Mouse (Mus musculus) lung, adult 18-20 months (tissue): ENCODE results near the gene Iqschfp.
"Not testable (repeated sequence)": the region's sequence is repeated elsewhere in the genome, so short reads cannot be mapped to it uniquely, and the experiment has no call there.

Experiments used
- DNase-seq, 2 experiments: peaks; one replicate each; pipeline ENCODE4 v3.0.0; 2022; ENCODE audit warnings: mixed read lengths in 2 of 2

Iqschfp gene

GRCm38 (mm10) chr3:68077406-68077805, 185.4 kb downstream of the Iqschfp start:
- no peak for DNase-seq

DNA sequence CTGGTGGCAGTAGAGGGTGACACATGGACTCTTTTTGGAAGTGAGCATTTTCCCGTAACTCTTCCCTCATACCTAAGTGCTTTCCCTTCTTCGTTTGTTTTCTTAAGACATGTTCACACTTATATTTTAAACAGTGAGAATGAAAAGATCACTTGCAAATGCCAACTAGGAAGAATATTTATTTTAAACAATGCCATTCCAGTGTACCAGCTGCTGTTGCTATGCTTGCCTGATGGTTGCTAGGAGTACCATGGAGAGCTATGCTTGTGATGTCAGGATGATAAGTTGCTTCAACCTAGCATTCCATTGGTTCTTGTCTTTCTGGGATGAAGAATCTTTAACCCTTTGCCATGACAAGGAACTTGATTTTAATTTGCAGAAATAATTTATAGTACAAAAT, 193.0 kb downstream of the Iqschfp start:
- DNase-seq = no peak

- no peak for DNase-seq
These were observed 200.1 kb downstream of the Iqschfp start for GRCm38 (mm10) chr3:68092108-68092507.

DNA sequence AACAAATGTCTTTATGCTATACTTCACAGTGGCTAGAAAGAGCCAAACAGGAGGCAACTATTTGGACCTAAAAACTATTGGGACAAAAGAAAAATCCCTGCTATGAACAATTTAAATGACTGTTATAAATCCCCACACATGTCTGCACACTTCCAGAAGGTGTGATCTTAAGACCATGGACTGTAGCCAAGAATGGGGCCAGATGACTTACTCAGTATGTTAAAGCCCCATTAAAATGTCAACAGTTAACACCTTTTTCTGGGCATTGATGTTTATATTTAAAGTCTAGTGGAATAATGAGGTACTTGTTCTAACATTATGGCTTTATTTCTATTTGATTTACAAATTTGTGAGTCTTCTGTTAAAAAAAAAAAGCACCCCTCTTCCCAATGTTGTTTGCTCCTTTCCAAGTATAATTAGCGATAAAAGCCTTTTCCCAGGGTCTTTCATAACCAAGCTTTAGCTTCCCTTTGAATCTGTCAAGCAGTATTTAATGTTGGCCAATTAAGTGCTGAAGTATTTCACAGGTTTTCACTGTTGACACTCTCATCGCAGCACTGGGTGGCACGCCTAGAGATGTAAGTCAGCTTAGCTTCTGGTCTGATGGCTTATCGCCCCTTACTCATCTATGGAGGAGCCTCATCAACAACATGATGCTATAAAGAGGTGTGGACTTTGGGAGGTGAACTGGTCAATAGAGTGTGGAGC, 204.8 kb downstream of the Iqschfp start:
- DNase-seq = no peak

DNA sequence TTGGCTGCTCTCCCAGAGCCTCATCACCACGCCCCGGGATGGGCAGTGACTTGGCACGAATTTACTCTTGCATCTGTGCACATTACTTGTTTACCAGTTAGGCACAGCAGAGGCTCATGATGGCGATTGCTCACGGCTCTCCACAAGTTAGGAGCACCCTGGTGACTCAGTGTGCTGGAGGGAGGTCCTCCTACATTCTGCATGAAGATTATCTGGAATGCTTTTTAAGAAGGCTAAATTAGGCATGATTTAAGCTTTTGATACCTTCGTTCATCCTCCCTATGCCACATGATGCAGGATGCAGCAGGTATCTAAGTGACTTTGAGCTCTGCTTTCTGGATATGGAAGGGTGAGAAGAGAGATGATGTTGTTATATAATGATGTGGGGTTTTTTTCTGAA, 207.5 kb downstream of the Iqschfp start:
- DNase-seq = not testable (repeated sequence)

DNA sequence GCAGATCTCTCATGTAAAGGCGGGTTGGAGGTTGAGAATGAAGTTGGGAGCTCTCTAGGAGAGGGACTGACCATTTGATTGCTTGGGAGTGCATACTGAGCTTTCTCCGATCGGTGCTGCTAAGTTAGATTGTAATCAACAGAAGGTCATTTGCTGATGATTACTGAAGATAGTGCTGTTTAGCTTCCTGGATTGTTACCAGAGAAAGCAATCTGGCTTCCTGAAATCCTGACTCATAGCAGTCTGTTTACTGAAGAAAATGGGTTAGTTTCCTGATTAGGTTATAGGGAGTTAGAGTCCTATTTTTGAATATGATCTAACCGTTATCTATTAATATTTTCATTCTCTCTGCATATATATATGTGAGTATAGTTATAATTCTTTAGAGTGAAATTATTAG, 209.3 kb downstream of the Iqschfp start:
- DNase-seq = no peak

GRCm38 (mm10) chr3:68105081-68105685, 213.2 kb downstream of the Iqschfp start:
- no peak for DNase-seq

DNA sequence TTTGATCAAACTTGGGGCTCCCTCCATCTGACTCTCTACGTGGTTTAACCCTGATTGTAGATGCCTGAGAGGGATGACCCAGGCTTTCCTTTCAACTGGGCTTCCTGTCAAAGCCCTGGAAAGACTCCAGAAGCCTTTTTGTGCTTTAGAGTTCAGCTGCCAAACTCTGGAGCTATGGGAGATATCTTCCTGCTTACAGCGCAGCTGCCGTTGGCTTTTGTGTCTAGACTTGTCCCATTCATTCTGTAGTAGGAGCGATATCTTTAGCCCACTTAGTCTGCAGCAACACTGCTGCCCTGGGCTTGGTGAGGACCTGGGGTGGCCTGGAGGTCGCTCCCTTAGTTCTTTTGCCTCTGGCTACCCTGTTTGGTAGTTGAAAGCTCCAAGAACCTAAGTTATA, 229.3 kb downstream of the Iqschfp start:
- DNase-seq = no peak

DNA sequence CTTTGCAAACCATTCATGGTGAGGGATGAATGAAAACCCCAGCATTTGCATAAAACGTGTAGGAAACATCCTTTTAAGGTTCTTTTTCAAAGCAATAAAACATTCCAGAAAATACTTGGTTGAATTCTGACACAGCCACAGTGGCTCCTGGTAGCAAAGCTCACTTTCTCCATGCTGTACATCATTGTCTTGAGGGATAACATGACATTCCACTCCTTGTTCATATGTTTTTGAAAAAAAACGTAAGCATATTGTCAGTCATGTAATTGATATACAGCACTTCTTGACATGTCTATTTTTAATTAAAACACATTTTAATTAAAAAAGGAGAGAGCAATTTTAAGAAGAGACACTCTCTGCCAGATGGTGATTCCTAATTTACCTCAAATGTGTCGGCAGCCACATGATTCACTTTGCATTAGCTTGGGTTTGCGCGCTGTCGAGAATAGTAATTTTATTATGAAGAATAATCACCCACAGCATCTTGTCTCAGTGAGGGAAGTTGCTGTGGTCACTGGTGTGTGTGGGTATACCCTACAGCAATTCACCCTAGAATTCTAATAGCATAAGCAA, 234.3 kb downstream of the Iqschfp start:
- no peak for DNase-seq

- no peak for DNase-seq
These were observed 238.4 kb downstream of the Iqschfp start for GRCm38 (mm10) chr3:68130386-68130785.

DNA sequence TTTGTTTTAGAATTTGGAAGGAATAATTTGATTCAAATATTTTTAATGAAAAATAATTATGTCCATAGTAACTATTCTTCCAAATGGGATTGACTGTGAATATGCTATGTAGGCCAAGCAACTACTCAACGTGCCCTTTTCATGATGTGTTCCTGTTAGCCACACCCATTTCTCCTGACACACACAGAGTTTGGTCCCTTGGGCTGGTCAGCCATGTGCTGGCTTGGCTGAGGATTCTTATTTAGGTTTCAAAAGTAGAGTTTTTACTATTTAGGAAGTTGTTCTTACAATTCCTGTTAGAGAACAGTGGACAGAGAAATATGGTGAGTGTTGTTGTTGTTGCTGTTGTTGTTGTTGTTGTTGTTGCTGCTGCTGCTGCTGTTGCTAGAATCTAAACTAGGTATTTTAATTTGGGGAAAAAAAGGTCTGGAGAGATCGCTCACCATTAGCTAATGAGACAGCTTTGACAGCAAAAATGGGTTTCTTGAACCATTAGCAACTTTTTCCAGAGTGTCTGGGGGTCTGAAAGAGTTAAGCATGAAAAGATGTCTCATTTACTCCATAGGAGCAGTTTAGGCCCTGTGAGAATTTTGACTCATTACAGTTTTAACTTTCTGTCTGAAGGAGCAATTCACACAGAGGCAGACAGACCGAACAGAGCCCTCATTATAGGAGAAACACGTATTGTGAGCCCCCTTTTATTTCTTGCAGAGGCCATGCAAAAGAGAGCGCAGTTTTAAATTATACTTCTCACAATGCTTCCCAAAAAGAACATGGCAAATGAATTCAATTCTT, 247.0 kb downstream of the Iqschfp start:
- DNase-seq = no peak

DNA sequence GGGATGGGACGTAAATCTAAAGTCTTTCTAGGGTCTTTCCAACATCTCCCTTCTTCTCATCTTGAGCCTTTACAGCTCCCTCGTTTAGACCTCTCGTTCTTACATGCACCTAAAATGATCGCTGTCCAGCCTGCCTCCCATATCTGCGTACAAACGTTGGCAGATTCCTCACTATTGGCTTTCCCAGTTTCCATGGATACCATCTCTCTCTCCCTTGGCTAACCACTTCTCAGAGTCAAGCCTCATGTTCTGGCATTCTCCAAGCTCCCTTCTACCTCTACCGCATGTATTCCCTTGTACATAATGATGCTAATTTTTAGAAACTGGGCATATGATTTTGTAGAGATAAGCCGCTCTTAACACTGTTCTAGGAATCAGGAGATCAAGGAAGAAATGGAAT, 258.7 kb downstream of the Iqschfp start:
- no peak for DNase-seq

GRCm38 (mm10) chr3:68160175-68160574, 268.1 kb downstream of the Iqschfp start:
- DNase-seq = no peak

DNA sequence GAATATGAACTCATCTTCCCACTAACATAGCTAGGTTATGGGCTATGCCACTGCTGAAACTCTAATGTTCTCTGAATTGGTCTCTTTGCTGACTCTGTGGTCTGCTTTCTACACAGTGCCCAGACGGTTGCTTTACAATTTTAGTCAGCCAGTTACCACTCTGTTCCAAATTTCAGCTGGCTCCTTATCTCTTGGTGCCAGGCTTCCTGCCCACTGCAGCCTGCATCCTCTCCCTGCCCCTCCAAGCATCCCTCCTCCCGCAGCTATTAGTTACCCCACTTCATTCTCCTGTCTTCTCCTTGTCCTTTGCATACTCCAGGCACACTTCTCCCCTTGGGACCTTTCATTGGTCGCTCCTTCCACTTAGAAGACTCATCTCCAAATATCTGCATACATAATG, 268.7 kb downstream of the Iqschfp start:
- DNase-seq = no peak

- DNase-seq = no peak
These were observed 286.2 kb downstream of the Iqschfp start for GRCm38 (mm10) chr3:68178248-68178647.

- no peak for DNase-seq
These were observed 295.4 kb downstream of the Iqschfp start for GRCm38 (mm10) chr3:68187471-68187870.

DNA sequence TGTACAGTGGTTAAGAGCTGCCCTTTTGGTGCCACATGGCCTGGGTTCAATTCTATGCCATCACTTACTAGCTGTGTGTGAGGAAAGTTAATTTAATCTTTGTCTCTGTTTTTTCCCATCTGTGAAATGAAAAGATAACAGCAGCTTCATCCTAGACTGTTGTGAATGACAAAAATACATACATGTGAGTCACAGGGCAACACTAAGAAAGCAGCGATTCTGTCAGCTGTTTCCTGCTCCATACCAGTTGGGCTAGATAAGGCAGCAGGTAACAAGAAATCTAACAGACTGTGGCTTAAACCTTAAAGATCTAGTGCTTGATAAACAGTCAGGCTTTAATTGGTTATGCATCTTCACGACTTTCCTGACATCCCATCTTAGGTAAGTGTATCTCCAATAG, 297.1 kb downstream of the Iqschfp start:
- no peak for DNase-seq

- DNase-seq = no peak
These were observed 304.9 kb downstream of the Iqschfp start for GRCm38 (mm10) chr3:68196933-68197332.

DNA sequence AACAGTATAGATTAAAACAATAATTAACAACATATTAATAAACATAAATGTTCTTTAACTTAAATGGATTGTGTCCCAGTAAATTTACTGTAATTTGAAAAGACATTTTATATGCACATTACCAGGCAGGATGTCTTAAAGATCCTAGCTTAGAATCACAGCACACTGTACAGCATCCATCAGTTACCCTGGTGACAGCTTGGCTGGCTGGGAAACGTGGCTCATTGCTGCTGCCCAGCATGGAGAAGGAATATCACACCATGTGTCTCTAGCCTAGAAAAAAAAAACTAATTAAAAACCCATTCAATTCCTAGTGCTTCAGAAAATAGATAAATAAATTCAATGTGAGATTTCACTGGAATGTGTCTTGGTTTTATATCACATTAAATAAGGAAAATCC, 309.2 kb downstream of the Iqschfp start:
- DNase-seq = no peak

DNA sequence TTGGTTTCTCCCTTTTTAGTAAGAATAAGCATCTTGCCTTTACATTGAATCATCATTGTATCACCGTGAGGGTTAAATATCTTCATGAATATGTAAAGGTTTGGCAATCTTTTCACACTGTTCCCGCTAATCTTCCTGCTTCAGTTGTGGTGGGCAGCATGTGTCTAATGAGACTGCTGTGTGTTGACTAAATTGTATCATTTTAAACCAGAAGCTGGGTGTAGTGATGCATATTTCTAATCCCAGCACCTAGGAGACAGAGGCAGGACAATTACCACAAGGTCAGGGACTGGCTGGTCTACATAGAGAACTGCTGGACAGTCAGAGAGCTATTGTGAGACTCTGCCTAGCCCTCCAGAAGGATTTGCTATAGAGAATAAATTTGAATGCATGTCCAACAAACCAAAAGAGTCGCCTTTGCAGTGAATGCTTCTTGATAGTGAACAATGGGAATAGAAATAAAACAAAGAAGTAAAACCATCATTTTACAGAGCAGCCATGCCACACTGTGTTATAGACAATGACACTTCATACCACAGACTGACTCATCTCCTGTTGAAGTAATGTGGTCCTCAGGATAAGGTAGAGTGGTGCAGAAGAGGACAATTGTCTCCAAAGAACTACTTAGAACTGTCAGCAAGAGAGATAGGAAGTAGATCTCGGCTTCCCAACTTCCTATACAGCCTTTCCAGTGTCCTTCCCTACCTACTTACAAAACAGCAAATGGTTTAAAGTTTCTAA, 310.3 kb downstream of the Iqschfp start:
- no peak for DNase-seq

GRCm38 (mm10) chr3:68203934-68204467, 312.0 kb downstream of the Iqschfp start:
- DNase-seq = no peak

GRCm38 (mm10) chr3:68210422-68210821, 318.4 kb downstream of the Iqschfp start:
- no peak for DNase-seq

DNA sequence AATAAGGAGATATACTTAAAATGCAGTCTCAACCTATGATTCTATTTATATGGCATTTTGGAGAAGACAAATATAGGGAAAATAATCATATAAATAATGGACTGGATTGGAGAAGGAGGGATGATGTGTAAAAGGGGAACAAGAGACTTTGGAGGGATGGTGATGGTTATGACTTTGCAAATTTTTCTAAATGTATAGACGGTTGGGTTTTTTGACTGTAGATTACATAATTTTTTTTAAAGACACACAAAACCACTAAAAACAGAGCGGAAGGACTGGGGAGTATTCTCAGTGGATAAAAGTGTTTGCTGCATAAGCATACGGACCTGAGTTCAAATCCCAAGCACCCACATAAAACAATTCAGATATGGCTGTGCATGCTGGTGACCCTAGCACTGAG, 329.4 kb downstream of the Iqschfp start:
- DNase-seq = no peak
